Mouse (Mus musculus): ENCODE measurements around the gene Stx12. TPM values are rescaled to one million over a fixed set of nuclear protein-coding genes. Genes with fewer than 3 reads are reported as not detected.

Stx12 gene
- polyA plus RNA-seq, 1 experiment from 2014 or later, result 58.3 TPM

GRCm38 (mm10) chr4:132860880-132861279 is 23.4 kb downstream of the Stx12 start:
- Histone ChIP-seq H3K27ac (no peak overlapping the region), H3K4me1 (no peaks in the 10 kb centered on the region), H3K9me3 (no peaks in the 10 kb centered on the region), H3K36me3 (peaks cover 43% of the 10 kb centered on the region), H3K27me3 (replicated peaks) (no peaks in the 10 kb centered on the region), H3K4me2 (no peak overlapping the region), H3K9ac (no peak overlapping the region), H3K4me3 (replicated peaks) (no peak overlapping the region)
- 81% methylated on average over 1 of the region's 1 CpGs for WGBS
- ATAC-seq (ENCODE audit: insufficient read depth, low FRiP score, low read depth), result no peak

GRCm38 (mm10) chr4:132843705-132844071 is 40.6 kb downstream of the Stx12 start:
- H3K4me2 ChIP-seq, result peak overlapping the region; percentile 75
- no peak for ATAC-seq (ENCODE audit: insufficient read depth, low FRiP score, low read depth)
- H3K4me1 ChIP-seq, result peaks cover 11% of the 10 kb centered on the region
- no peak overlapping the region for H3K9ac ChIP-seq
- 80% methylated on average over 1 of the region's 1 CpGs for WGBS
- H3K4me3 ChIP-seq (replicated peaks), result peak overlapping the region; percentile 84
- 0 out of 2 replicates have a peak, but pooled peaks cover 5% of the 10 kb centered on the region for H3K36me3 ChIP-seq
- H3K27ac ChIP-seq, result peak overlapping the region; percentile 70; the same call in 1 of the 2 replicates
- H3K27me3 ChIP-seq (replicated peaks), result no peaks in the 10 kb centered on the region
- no peaks in the 10 kb centered on the region for H3K9me3 ChIP-seq

GRCm38 (mm10) chr4:132842970-132843704 is 41.2 kb downstream of the Stx12 start, which contains the start of gene Ppp1r8:
Gene Ppp1r8 (minus strand): TSS chr4:132843169.
- peak within 1 kb of the TSS; percentile 84 for H3K4me3 ChIP-seq (replicated peaks)
- H3K9ac ChIP-seq, result peak within 1 kb of the TSS; percentile 92
- 1% methylated on average over 40 of the region's 40 CpGs for WGBS
- peak within 1 kb of the TSS; percentile 70 for H3K27ac ChIP-seq
- peaks cover 11% of the 10 kb centered on the region; the same call in 1 of the 2 replicates for H3K36me3 ChIP-seq
- ATAC-seq (ENCODE audit: insufficient read depth, low FRiP score, low read depth), result peak; percentile 99
- H3K4me2 ChIP-seq, result peak within 1 kb of the TSS; percentile 75
- H3K4me1 ChIP-seq, result peaks cover 11% of the 10 kb centered on the region
- H3K27me3 ChIP-seq (replicated peaks), result no peaks in the 10 kb centered on the region
- no peaks in the 10 kb centered on the region for H3K9me3 ChIP-seq

GRCm38 (mm10) chr4:132842281-132842906 is 41.9 kb downstream of the Stx12 start:
- under 1% methylated on average over 30 of the region's 30 CpGs for WGBS
- H3K4me1 ChIP-seq, result peaks cover 11% of the 10 kb centered on the region
- no peaks in the 10 kb centered on the region for H3K27me3 ChIP-seq (replicated peaks)
- H3K4me3 ChIP-seq (replicated peaks), result peak overlapping the region; percentile 84
- H3K9ac ChIP-seq, result peak overlapping the region; percentile 92
- peak overlapping the region; percentile 70 for H3K27ac ChIP-seq
- no peaks in the 10 kb centered on the region for H3K9me3 ChIP-seq
- peaks cover 18% of the 10 kb centered on the region for H3K36me3 ChIP-seq
- ATAC-seq (ENCODE audit: insufficient read depth, low FRiP score, low read depth), result no peak
- H3K4me2 ChIP-seq, result peak overlapping the region; percentile 74

- peak overlapping the region; percentile 84 for H3K4me3 ChIP-seq (replicated peaks)
- peaks cover 24% of the 10 kb centered on the region for H3K36me3 ChIP-seq
- peak overlapping the region; percentile 92; the same call in 1 of the 2 replicates for H3K9ac ChIP-seq
- peaks cover 11% of the 10 kb centered on the region for H3K4me1 ChIP-seq
- no peaks in the 10 kb centered on the region for H3K27me3 ChIP-seq (replicated peaks)
- ATAC-seq (ENCODE audit: insufficient read depth, low FRiP score, low read depth), result no peak
- peak overlapping the region; percentile 74 for H3K4me2 ChIP-seq
- WGBS, result 80% methylated on average over 3 of the region's 3 CpGs
- H3K9me3 ChIP-seq, result no peaks in the 10 kb centered on the region
- H3K27ac ChIP-seq, result no peak overlapping the region
Observed at GRCm38 (mm10) chr4:132841493-132841892, 42.8 kb downstream of the Stx12 start.

GRCm38 (mm10) chr4:132823614-132824366 is 60.5 kb downstream of the Stx12 start:
- no peaks in the 10 kb centered on the region for H3K9me3 ChIP-seq
- 67% methylated on average over 8 of the region's 8 CpGs for WGBS
- no peak; the same call in 1 of the 2 replicates for ATAC-seq (ENCODE audit: insufficient read depth, low FRiP score, low read depth)
- H3K9ac ChIP-seq, result no peak overlapping the region
- H3K4me2 ChIP-seq, result no peak overlapping the region
- no peaks in the 10 kb centered on the region for H3K27me3 ChIP-seq (replicated peaks)
- no peaks in the 10 kb centered on the region for H3K4me1 ChIP-seq
- no peak overlapping the region for H3K27ac ChIP-seq
- peaks cover 29% of the 10 kb centered on the region for H3K36me3 ChIP-seq
- no peak overlapping the region for H3K4me3 ChIP-seq (replicated peaks)

- Histone ChIP-seq H3K4me2 (no peak overlapping the region), H3K4me1 (no peaks in the 10 kb centered on the region), H3K36me3 (no peaks in the 10 kb centered on the region), H3K9me3 (no peaks in the 10 kb centered on the region), H3K27me3 (replicated peaks) (no peaks in the 10 kb centered on the region), H3K9ac (no peak overlapping the region), H3K4me3 (replicated peaks) (no peak overlapping the region), H3K27ac (no peak overlapping the region)
- no peak for ATAC-seq (ENCODE audit: insufficient read depth, low FRiP score, low read depth)
- WGBS, result 46% methylated on average over 2 of the region's 2 CpGs
Observed at GRCm38 (mm10) chr4:132818442-132818841, 65.9 kb downstream of the Stx12 start.

- Histone ChIP-seq H3K4me3 (replicated peaks) (no peak overlapping the region), H3K27me3 (replicated peaks) (no peaks in the 10 kb centered on the region), H3K4me2 (no peak overlapping the region), H3K4me1 (no peaks in the 10 kb centered on the region), H3K9ac (no peak overlapping the region), H3K36me3 (no peaks in the 10 kb centered on the region), H3K9me3 (no peaks in the 10 kb centered on the region), H3K27ac (no peak overlapping the region)
- ATAC-seq (ENCODE audit: insufficient read depth, low FRiP score, low read depth), result no peak
- WGBS, result 57% methylated on average over 2 of the region's 2 CpGs
Observed at GRCm38 (mm10) chr4:132816855-132817254, 67.5 kb downstream of the Stx12 start.

DNA sequence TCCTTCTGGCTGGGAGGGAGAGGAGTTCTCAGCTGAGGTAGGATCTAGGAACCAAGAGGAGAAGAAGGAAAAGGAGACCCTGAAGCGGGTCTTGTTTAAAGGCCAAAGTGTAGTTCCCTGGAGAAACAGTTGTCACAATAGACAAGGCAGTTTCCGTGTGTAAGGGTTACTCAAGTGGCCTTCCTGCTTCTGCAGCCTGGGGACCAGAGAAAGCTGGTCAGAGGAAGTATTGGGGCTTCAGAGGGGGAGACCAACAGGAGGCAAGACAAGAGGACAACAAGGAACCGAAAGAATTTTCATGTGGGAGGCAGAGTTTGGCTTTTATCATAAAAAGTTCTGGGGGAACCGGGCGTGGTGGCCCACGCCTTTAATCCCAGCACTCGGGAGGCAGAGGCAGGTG is 67.9 kb downstream of the Stx12 start:
- Histone ChIP-seq H3K4me2 (no peak overlapping the region), H3K4me1 (no peaks in the 10 kb centered on the region), H3K36me3 (no peaks in the 10 kb centered on the region), H3K9me3 (no peaks in the 10 kb centered on the region), H3K4me3 (replicated peaks) (no peak overlapping the region), H3K27ac (no peak overlapping the region), H3K9ac (no peak overlapping the region), H3K27me3 (replicated peaks) (no peaks in the 10 kb centered on the region)
- ATAC-seq (ENCODE audit: insufficient read depth, low FRiP score, low read depth), result no peak
- WGBS, result 74% methylated on average over 7 of the region's 7 CpGs

GRCm38 (mm10) chr4:132809621-132810020 is 74.7 kb downstream of the Stx12 start:
- H3K9ac ChIP-seq, result no peak overlapping the region
- WGBS, result 66% methylated on average over 5 of the region's 5 CpGs
- H3K4me1 ChIP-seq, result peaks cover 6% of the 10 kb centered on the region; the same call in 1 of the 2 replicates
- H3K9me3 ChIP-seq, result no peaks in the 10 kb centered on the region
- H3K27me3 ChIP-seq (replicated peaks), result no peaks in the 10 kb centered on the region
- no peak overlapping the region for H3K4me3 ChIP-seq (replicated peaks)
- H3K27ac ChIP-seq, result no peak overlapping the region
- no peaks in the 10 kb centered on the region for H3K36me3 ChIP-seq
- no peak for ATAC-seq (ENCODE audit: insufficient read depth, low FRiP score, low read depth)
- no peak overlapping the region for H3K4me2 ChIP-seq

DNA sequence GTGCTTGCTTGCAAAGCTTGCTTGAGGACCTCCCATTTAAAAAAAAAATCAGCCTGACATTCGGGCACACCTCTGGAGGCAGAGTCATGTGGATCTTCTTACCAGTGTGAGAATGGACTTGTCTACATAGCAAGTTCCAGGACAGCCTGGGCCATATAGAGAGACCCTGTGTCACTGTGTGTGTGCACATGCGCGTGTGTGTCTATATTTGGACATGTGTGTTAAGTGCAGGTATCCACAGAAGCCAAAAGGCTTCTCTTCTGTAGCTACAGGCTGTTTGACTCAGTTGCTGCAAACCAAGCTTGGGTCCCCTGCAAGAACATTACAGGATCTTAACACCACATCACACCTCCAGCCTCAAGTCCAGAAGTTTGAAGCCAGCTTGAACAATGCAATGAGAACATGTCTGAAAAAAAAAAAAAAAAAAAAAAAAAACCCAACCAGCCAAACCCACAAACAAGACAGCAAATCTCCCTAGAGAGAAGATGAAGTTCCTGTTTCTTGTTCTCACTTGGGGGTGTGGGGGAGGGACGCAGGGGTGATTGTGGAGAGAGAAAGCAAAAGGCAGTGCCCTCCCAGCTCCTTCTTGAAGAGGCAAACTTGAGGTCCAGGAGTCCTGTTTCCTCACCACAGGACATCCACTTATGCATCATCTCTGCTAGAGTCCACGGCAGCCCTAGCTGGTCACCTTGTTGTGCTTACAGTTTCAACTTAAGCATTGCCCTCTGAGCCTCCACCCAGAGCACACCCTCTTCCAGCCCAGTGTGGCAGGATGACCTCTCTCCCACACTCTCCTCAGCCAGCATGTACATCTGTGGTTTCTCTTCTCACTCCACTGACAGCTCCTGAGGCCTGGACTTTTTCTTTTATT is 76.3 kb downstream of the Stx12 start:
- H3K9me3 ChIP-seq, result no peaks in the 10 kb centered on the region
- no peak overlapping the region for H3K9ac ChIP-seq
- no peak overlapping the region for H3K4me2 ChIP-seq
- peak overlapping the region; percentile 35; the same call in 1 of the 2 replicates for H3K27ac ChIP-seq
- ATAC-seq (ENCODE audit: insufficient read depth, low FRiP score, low read depth), result no peak
- H3K27me3 ChIP-seq (replicated peaks), result no peaks in the 10 kb centered on the region
- 55% methylated on average over 5 of the region's 5 CpGs for WGBS
- no peak overlapping the region for H3K4me3 ChIP-seq (replicated peaks)
- H3K36me3 ChIP-seq, result no peaks in the 10 kb centered on the region
- peaks cover 6% of the 10 kb centered on the region; the same call in 1 of the 2 replicates for H3K4me1 ChIP-seq
